Mouse (Mus musculus) E14TG2a.4 (cell line): ENCODE measurements around the gene Sgpl1.

ENCODE experiments used
- H3K27me3 ChIP-seq: 2 replicates; pipeline ENCODE4 v1.6.1; 2014; ENCODE audit warnings: low read length, control low read depth; ENCODE audit not compliant: insufficient read depth
- H3K36me3 ChIP-seq: 2 replicates; pipeline ENCODE4 v1.6.1; 2014; ENCODE audit warnings: low read length, control low read depth; ENCODE audit not compliant: insufficient read depth
- H3K4me1 ChIP-seq: replicated peaks from 2 replicates; pipeline ENCODE4 v1.6.1; 2014; ENCODE audit warnings: low read depth, low read length, control low read depth
- H3K4me3 ChIP-seq: replicated peaks from 2 replicates; pipeline ENCODE4 v1.5.1; 2014; ENCODE audit warnings: mild to moderate bottlenecking, low read length
- H3K9me3 ChIP-seq: 2 replicates; pipeline ENCODE4 v1.6.1; 2014; ENCODE audit warnings: low read length, control low read depth
- CTCF ChIP-seq: conservative IDR thresholded peaks from 2 replicates; pipeline ENCODE4 v1.5.1; 2014; ENCODE audit warnings: low read length
- NANOG ChIP-seq: IDR thresholded peaks from 2 replicates; pipeline ENCODE4 v1.6.1; 2014; ENCODE audit warnings: borderline replicate concordance, low read length, mixed read lengths
- POU5F1 ChIP-seq: IDR thresholded peaks from 2 replicates; pipeline ENCODE4 v1.6.1; 2014; ENCODE audit warnings: low read length, borderline replicate concordance

The Sgpl1 gene

GRCm38 (mm10) chr10:61146119-61146806 lies 1.2 kb downstream of the Sgpl1 start:
- Histone ChIP-seq H3K4me3 (peak overlapping the region; percentile 92), H3K27me3 (no peaks in the 10 kb centered on the region), H3K36me3 (peaks cover 18% of the 10 kb centered on the region; the same call in 1 of the 2 replicates), H3K4me1 (peaks cover 29% of the 10 kb centered on the region), H3K9me3 (no peaks in the 10 kb centered on the region)
- no peak for TF ChIP-seq CTCF
- TF ChIP-seq NANOG = no peak
- TF ChIP-seq POU5F1 = no peak

GRCm38 (mm10) chr10:61145766-61146118 lies 1.8 kb downstream of the Sgpl1 start:
- no peaks in the 10 kb centered on the region for H3K9me3 ChIP-seq
- peaks cover 29% of the 10 kb centered on the region for H3K4me1 ChIP-seq
- H3K36me3 ChIP-seq = peaks cover 22% of the 10 kb centered on the region; the same call in 1 of the 2 replicates
- H3K27me3 ChIP-seq = no peaks in the 10 kb centered on the region
- peak overlapping the region; percentile 92 for H3K4me3 ChIP-seq
- TF ChIP-seq NANOG (peak; percentile 45; the same call in 1 of the 2 replicates), CTCF (no peak)

- Histone ChIP-seq H3K4me3 (no peak overlapping the region), H3K4me1 (peaks cover 18% of the 10 kb centered on the region), H3K36me3 (peaks cover 27% of the 10 kb centered on the region; the same call in 1 of the 2 replicates), H3K27me3 (no peaks in the 10 kb centered on the region), H3K9me3 (no peaks in the 10 kb centered on the region)
- TF ChIP-seq NANOG = no peak
- no peak for TF ChIP-seq CTCF
- no peak for TF ChIP-seq POU5F1
These were observed 4.2 kb downstream of the Sgpl1 start for GRCm38 (mm10) chr10:61143343-61143742.

- Histone ChIP-seq H3K4me1 (peaks cover 27% of the 10 kb centered on the region), H3K9me3 (no peaks in the 10 kb centered on the region), H3K36me3 (peaks cover 16% of the 10 kb centered on the region; the same call in 1 of the 2 replicates), H3K4me3 (no peak overlapping the region), H3K27me3 (no peaks in the 10 kb centered on the region)
- TF ChIP-seq CTCF = no peak
- no peak for TF ChIP-seq NANOG
- no peak for TF ChIP-seq POU5F1
These were observed 9.9 kb downstream of the Sgpl1 start for GRCm38 (mm10) chr10:61137567-61137966.

- TF ChIP-seq CTCF = no peak
- no peak for TF ChIP-seq POU5F1
- TF ChIP-seq NANOG = no peak
- Histone ChIP-seq H3K4me1 (peaks cover 35% of the 10 kb centered on the region), H3K4me3 (no peak overlapping the region), H3K27me3 (no peaks in the 10 kb centered on the region), H3K9me3 (no peaks in the 10 kb centered on the region), H3K36me3 (peaks cover 5% of the 10 kb centered on the region; the same call in 1 of the 2 replicates)
These were observed 12.2 kb downstream of the Sgpl1 start for GRCm38 (mm10) chr10:61135226-61135839.

- Histone ChIP-seq H3K9me3 (no peaks in the 10 kb centered on the region), H3K4me3 (no peak overlapping the region), H3K27me3 (no peaks in the 10 kb centered on the region), H3K4me1 (peaks cover 31% of the 10 kb centered on the region), H3K36me3 (no peaks in the 10 kb centered on the region)
- TF ChIP-seq POU5F1 = no peak
- no peak for TF ChIP-seq NANOG
- TF ChIP-seq CTCF = no peak
These were observed 13.5 kb downstream of the Sgpl1 start for GRCm38 (mm10) chr10:61134041-61134440.

- H3K9me3 ChIP-seq = no peaks in the 10 kb centered on the region
- no peaks in the 10 kb centered on the region for H3K27me3 ChIP-seq
- H3K4me1 ChIP-seq = peaks cover 31% of the 10 kb centered on the region
- H3K4me3 ChIP-seq = no peak overlapping the region
- no peak for TF ChIP-seq CTCF
- TF ChIP-seq NANOG = no peak
- no peak for TF ChIP-seq POU5F1
- no peaks in the 10 kb centered on the region for H3K36me3 ChIP-seq
These were observed 16.5 kb downstream of the Sgpl1 start for GRCm38 (mm10) chr10:61130959-61131358.

GRCm38 (mm10) chr10:61128701-61129365 lies 18.7 kb downstream of the Sgpl1 start:
- peaks cover 12% of the 10 kb centered on the region for H3K4me1 ChIP-seq
- no peak overlapping the region for H3K4me3 ChIP-seq
- no peaks in the 10 kb centered on the region for H3K36me3 ChIP-seq
- H3K27me3 ChIP-seq = no peaks in the 10 kb centered on the region
- no peaks in the 10 kb centered on the region for H3K9me3 ChIP-seq
- TF ChIP-seq NANOG (no peak), CTCF (no peak), POU5F1 (no peak)
